Mouse (Mus musculus): ENCODE measurements around the gene Zfp648.

The Zfp648 gene

DNA sequence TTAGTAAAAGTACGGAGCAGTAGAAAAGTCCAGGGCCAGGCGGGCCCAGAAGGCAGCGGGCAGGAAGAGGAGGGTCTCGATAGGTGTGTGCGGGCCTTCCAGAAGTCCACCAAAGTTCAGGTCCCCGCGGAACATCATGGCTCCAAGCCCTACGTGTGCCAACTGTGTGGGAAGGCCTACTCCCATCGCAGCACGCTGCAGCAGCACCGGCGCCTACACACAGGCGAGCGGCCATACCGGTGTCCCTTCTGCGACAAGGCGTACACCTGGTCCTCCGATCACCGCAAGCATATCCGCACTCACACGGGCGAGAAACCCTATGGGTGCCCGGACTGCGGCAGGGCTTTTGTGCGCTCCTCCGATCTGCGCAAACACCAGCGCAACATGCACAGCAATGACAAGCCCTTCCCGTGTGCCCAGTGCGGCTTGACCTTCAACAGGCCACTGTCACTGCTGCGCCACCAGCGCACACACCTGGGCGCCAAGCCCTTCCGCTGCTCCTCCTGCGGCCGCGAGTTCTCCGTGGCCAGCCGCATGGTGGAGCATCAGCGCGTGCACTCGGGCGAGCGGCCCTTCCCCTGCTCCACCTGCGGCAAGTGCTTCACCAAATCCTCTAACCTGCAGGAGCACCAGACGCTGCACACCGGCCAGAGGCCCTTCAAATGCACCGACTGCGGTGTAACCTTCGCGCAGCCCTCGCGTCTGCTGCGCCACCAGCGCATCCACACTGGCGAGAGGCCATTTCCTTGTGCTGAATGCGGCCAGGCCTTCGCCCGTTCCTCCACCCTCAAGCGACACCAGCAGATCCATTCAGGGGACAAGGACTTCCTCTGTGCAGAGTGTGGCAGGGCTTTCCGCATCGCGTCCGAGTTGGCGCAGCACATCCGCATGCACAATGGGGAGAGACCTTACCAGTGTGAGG lies 3.9 kb downstream of the Zfp648 start:
- ATAC-seq (ENCODE audit: insufficient number of reproducible peaks, low FRiP score, low TSS enrichment): peak; percentile 45; the same call in 1 of the 2 replicates

DNA sequence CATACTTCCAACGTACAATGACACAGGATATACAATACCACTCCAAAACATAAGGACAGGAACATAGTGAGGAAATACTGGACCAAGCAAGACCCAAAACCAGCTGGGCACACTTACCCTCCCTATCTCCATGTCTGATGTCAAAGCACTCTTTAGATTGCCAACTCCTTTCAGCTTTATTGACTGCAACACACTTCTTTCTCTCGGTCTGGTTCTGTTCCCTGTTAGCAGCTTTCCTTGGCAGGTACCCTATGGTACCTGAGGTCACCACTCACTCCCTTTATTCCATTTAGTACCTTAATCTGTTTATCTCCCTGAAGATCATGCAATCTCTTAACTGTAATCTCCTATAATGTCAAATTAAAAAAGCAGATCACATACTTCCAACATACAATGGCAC lies 19.0 kb downstream of the Zfp648 start:
- no peak for ATAC-seq (ENCODE audit: insufficient number of reproducible peaks, low FRiP score, low TSS enrichment)

DNA sequence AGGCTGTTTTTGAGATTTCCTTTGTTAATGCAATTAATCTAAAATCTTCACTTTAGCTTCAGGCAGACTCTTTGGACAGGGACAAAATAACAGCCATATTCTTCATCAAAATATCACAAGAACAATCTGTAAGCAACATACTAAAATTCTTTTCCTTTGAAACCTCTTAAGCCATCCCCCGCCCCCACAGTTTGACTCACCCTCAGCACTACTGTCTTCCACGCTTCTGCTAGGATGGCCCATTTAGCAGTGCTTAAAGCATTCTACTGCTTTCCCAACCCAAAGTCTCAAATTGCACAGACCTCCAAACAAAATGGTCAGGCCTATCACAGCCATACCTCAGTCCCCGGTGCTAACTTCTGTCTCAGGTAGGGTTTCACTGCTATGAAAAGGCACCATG lies 19.6 kb downstream of the Zfp648 start:
- ATAC-seq (ENCODE audit: insufficient number of reproducible peaks, low FRiP score, low TSS enrichment): no peak

DNA sequence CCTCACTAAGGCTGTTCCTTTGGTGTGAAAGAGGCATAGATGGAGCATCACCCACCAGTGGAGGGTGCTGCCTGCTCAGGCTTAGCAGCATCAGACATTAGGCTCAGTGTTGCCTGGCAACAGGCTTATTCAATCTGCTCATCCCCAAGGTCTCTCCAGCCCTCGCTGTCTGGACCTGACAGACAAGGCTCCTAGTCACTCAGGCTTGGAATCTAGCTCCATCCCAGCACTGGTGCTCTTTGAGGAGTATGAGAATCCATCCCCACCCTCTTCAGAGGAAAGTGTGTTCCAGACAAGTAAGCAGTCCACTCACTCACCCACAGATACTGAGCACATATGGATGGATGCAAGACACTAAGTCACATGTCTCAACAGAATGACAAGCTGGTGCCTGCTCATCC lies 22.8 kb downstream of the Zfp648 start:
- ATAC-seq (ENCODE audit: insufficient number of reproducible peaks, low FRiP score, low TSS enrichment): no peak

DNA sequence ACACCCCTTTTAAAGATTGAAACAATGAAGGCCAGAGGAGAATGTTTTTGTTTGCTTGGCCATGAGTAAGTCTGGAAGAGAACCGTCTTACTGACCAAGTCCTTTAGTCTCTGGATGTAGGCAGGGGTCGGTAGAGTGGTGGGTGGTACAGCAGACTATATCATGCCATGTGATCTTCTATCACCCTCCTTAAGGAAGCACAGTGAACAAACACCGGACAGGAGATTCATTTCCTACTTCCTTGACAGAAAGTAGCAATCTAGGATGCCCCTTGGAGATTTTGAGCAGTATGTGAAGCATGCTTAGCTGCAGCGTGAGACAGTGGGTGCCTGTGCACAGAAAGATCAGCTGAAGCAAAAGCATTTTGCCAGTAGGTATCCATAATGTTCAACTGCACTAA lies 31.6 kb downstream of the Zfp648 start:
- ATAC-seq (ENCODE audit: insufficient number of reproducible peaks, low FRiP score, low TSS enrichment): no peak

DNA sequence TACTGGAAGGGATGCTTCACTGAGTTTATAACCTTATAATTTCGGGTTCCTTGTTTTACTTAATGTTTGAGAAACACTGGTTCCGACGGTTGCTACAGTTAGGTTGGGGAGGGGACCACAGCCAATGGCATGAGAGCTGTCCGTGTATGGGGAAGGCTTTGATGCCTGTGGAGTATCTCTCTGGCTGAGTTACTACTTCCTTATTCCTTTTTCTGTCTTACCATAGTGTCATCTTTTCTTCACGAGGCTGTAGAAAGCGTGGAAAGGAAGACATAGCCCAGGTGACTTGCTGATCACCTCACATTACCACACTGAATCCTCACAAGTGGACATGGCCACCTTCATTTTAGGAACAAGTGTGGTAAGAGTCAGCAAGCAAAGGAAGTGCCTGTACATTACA lies 32.0 kb downstream of the Zfp648 start:
- ATAC-seq (ENCODE audit: insufficient number of reproducible peaks, low FRiP score, low TSS enrichment): no peak

DNA sequence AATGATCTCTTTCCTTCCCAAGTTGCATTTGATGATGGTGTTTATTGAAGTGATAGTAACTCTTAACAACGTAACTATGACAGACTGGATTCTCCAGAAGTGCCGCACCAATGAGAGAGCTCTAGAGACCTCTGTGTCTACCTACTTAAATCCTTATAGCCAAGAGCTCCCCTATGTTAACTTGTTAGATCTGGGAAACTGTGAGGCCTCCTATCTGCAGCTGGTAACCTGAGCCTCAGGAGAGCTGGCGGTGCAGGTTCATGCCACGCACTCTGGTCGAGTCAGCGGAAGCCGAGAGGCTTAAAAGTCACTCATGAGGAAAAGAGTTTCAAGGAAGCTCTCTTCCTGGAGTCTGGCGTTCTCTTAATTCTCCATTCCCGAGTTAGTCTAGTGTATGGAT lies 33.8 kb downstream of the Zfp648 start:
- no peak for ATAC-seq (ENCODE audit: insufficient number of reproducible peaks, low FRiP score, low TSS enrichment)

DNA sequence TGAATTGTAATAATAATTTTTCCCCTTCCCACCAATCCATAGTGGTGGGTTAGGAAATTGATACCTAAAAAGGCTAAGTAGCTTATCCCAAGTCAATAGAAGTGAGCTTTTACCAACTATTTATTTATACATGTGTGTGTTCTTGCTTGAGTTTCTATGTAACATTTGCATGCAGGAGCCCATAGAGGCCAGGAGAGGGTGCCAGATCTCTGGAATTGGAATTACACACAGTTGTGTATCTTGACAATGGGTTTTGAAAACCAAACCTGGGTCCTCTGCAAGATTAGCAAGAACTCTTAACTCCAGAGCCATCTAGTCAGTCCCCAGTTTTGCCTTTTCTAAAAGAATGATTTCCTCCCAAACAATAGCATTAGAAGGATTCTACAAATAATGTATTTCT lies 37.9 kb downstream of the Zfp648 start:
- ATAC-seq (ENCODE audit: insufficient number of reproducible peaks, low FRiP score, low TSS enrichment): no peak

DNA sequence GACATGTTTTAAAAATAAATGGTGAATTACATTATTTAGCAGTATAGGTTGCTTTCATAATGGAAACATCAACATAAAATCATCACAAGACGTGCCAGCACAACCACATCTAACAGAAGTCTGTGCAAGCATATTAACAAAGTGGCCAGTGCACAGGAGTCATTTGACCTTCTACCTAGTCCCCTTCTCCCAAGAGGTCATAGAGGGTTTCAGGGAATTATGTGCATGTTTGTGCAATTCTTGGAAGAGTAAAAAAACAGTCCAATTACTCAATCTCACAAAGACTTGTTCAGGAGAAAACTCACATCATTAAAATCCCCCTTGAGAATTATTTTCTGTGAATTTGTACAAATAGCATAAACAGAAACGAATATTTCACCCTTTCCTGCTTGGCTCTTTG lies 50.2 kb downstream of the Zfp648 start:
- no peak for ATAC-seq (ENCODE audit: insufficient number of reproducible peaks, low FRiP score, low TSS enrichment)

DNA sequence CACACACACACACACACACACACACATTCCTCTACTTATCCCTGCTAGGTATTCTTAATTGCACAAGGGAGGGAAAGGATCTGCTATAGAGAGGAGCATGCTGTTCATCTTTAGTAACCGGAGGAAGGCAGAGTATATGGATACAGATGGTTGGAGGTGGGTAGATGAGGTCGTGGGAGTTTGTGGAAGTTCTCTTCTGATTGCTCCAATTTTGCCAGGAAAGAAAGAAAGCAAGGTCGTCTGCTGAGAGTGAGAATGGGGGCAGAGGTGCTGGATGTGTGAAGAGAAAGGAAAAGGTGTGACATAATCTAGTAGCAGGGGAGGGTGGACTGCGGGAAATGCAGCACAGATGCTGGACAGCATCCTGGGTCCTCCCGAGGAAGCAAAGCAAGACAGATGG lies 51.8 kb downstream of the Zfp648 start:
- no peak for ATAC-seq (ENCODE audit: insufficient number of reproducible peaks, low FRiP score, low TSS enrichment)

Data from cerebellum, adult (tissue).